Mouse (Mus musculus) gastrocnemius, postnatal 25 days (tissue): ENCODE results near the gene Nxf7. TPM values are rescaled to one million over a fixed set of nuclear protein-coding genes. Genes with fewer than 3 reads are reported as not detected.
A peak's percentile ranks its signal among the peaks of the same experiment; 100 is the strongest.
"Not testable (repeated sequence)": the region's sequence is repeated elsewhere in the genome, so short reads cannot be mapped to it uniquely, and the experiment has no call there.

ENCODE experiments used
- DNase-seq: peaks from one replicate; pipeline ENCODE4 v3.0.0; 2022
- long read RNA-seq, 2 experiments: library from polyadenylated mRNA; stranded (forward); transcript quantifications; one replicate each; pipeline ENCODE4 v2.0.0; 2021
- total RNA-seq, 2 experiments: library from RNA; stranded (reverse); gene quantifications; 1 replicate in 1 of 2; 2 replicates in 1 of 2; pipeline ENCODE4 v1.2.3; 2021

Gene Nxf7
- not detected for total RNA-seq
- long read RNA-seq, experiment 1: 0 reads
- long read RNA-seq, experiment 2: 0 reads

DNA sequence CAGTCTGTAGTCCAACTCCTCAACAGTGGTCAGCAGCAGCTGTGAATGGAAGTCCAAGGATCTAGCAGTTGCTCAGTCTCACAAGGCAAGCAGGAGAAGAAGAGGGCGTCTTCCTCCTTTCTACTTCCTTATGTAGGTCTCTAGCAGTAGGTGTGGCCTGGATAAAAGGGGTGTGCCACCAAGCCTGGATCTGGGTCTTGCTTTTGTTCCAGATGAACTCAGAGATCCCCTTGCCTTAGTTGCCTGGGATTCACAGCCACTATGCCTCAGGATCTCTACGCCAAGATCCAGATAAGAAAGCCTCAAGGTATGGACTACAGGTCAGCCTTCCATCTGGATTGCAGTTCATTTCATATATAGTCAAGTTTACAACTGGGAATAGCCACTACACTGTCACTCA lies at the start of gene Nxf7:
Gene Nxf7 (minus strand): TSS at position 101 of the 400 bp plus-strand sequence.
- DNase-seq: no peak

GRCm38 (mm10) chrX:135627605-135628004 lies 29.0 kb upstream of the Nxf7 start, which contains the start of gene Prame:
Gene Prame, minus strand, starts transcription at chrX:135627705.
- DNase-seq: no peak

- peak; percentile 10 for DNase-seq
These were observed 2.9 kb upstream of the Nxf7 start for GRCm38 (mm10) chrX:135601298-135602029.

DNA sequence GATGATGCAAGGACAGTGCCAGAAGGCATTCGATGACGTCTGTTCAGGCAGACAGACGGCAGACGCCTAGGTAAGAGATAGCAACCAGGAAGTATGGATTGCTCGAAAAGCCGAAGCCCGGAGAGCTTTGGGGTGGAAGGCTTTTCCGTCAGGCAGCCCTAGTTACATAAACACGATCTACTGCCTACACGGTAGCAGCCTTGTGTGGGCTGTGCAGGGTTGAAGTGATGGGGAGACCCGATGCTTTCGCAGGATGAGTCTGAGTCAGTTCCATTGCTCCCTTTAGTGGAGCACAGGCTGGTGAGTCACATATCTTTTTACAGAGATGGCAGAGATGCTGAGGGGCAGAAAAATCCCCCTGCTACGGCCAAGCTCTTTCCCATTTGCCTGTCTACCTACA lies 481 bp downstream of the Nxf7 start:
- DNase-seq: no peak

DNA sequence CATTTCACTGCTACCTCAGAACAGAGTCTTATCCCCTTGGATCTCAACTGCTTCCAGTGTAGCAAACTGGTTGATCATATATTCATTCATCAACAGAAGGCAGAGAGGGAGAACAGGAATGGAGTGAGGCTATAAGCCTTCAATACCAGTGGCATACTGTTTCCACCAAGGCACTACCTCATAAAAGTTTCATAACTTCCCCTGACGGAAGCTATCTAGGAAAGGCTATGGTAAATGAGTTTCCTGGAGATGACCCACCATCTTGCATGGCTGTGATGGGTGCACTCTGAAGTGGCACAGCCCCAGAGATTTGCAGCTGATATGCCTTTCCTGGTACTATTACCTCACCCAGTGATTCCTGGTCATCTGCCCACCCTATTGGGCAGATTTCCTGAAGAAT lies 22.2 kb downstream of the Nxf7 start:
- no peak for DNase-seq

- DNase-seq: not testable (repeated sequence)
These were observed 23.5 kb downstream of the Nxf7 start for GRCm38 (mm10) chrX:135574958-135575628.

DNA sequence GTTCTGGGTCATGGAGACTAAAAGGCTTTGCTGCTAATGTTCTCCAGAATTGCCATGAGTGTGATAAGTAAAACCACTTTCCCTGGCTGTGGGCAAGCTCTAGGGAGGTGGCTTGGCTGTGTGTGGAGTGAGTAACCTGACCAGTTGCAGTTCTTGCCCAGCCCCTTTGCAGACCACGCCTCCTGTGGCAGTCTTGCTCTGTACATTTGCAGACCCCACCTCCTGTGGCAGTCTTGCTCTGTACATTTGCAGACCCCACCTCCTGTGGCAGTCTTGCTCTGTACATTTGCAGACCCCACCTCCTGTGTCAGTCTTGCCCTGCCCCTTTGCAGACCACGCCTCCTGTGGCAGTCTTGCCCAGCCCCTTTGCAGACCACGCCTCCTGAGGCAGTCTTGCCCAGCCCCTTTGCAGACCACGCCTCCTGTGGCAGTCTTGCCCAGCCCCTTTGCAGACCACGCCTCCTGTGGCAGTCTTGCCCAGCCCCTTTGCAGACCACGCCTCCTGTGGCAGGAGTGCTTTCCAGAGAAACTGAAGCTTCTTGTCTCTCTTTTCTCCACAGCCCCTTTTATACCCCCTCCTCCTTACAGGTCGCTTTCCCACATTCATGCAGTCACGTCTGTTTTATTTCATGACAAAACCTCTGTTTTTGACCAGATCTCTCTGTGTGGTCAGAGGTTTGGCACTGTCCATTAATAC lies 24.2 kb downstream of the Nxf7 start:
- DNase-seq: not testable (repeated sequence)

DNA sequence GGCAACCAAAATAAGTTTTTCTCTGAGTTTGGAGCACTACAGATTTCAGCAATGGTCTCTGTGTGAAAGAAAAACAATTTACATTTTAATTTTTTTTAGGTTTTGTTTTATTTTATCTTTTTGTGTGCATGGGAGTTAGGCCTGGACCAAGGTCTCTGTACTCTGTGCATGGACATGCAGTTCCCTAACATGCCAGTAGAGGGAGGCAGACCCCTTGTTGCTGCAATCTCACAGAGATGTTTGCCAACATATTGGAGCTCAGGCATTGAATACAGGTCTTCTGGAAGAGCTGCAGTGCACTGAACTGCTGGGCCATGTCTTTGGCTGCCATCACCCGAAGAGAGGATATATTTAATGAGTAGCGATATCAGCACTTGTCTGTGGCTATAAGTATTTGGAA lies 29.1 kb downstream of the Nxf7 start:
- DNase-seq: not testable (repeated sequence)

GRCm38 (mm10) chrX:135564934-135565333 lies 33.6 kb downstream of the Nxf7 start:
- DNase-seq: not testable (repeated sequence)

- DNase-seq: no peak
These were observed 35.7 kb downstream of the Nxf7 start for GRCm38 (mm10) chrX:135562841-135563240.

DNA sequence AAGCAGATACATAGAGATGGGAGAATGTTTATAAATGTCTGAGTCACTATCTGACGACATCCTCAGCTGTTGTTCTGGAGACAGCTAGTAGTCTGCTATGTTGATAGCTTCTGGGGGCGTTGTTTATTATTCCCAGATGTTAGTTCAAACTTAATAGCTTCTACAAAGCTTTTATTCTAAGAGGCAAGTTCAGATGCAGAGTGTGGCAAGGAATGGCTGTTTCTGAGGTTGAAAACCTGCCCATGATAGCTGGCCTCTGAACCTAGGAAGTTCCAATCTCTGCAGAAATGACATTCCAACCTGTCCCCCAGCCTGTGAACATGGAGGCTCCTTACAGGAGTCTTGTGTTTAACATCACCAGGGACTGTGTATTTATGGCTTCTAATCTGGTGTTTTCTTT lies 36.9 kb downstream of the Nxf7 start:
- DNase-seq: not testable (repeated sequence)

GRCm38 (mm10) chrX:135560933-135561332 lies 37.6 kb downstream of the Nxf7 start:
- not testable (repeated sequence) for DNase-seq

GRCm38 (mm10) chrX:135559665-135560064 lies 38.9 kb downstream of the Nxf7 start:
- not testable (repeated sequence) for DNase-seq

Other genes starting within 250 kb of the Nxf7 start
- gene Gm5128, start 225.5 kb downstream of the Nxf7 start, total RNA-seq: not detected
- not detected for gene Gm7903, start 164.9 kb downstream of the Nxf7 start, total RNA-seq
- not detected for gene AV320801, start 104.2 kb downstream of the Nxf7 start, total RNA-seq
- not detected for gene Prame, start 28.9 kb upstream of the Nxf7 start, total RNA-seq
- not detected for gene Tcp11x2, start 95.0 kb upstream of the Nxf7 start, total RNA-seq
- not detected for gene Tmsb15a, start 126.5 kb upstream of the Nxf7 start, total RNA-seq
- gene Armcx5, start 144.0 kb upstream of the Nxf7 start, total RNA-seq: 1 to 10 TPM; 2.5 to 3.2 TPM
- gene Gprasp1, start 144.0 kb upstream of the Nxf7 start, total RNA-seq: 10 to 100 TPM; 15.9 to 16.8 TPM
- gene Bhlhb9, start 198.8 kb upstream of the Nxf7 start, total RNA-seq: 1 to 10 TPM; 3.2 to 4.1 TPM
- 1 to 10 TPM; 1.2 to 1.3 TPM for gene Gprasp2, start 240.3 kb upstream of the Nxf7 start, total RNA-seq